Mouse (Mus musculus) right cerebral cortex, postnatal 25 days (tissue): Measurements from ENCODE around the gene Art2b.
"Not testable (repeated sequence)": the region's sequence is repeated elsewhere in the genome, so short reads cannot be mapped to it uniquely, and the experiment has no call there.

ENCODE experiments used
- DNase-seq: peaks from one replicate; pipeline ENCODE4 v3.0.0; 2022

The Art2b gene

GRCm38 (mm10) chr7:101585408-101585807 lies at the start of gene Art2b:
TSS of gene Art2b (minus strand) at chr7:101585600.
- no peak for DNase-seq

GRCm38 (mm10) chr7:101634513-101634912 lies 49.1 kb upstream of the Art2b start:
- DNase-seq, result no peak

- no peak for DNase-seq
Measured at GRCm38 (mm10) chr7:101633629-101634177, 48.3 kb upstream of the Art2b start.

- no peak for DNase-seq
Measured at GRCm38 (mm10) chr7:101628481-101628880, 43.1 kb upstream of the Art2b start.

- DNase-seq, result not testable (repeated sequence)
Measured at GRCm38 (mm10) chr7:101627166-101627565, 41.8 kb upstream of the Art2b start.

GRCm38 (mm10) chr7:101624283-101624682 lies 38.9 kb upstream of the Art2b start:
- no peak for DNase-seq

- not testable (repeated sequence) for DNase-seq
Measured at GRCm38 (mm10) chr7:101621861-101622260, 36.5 kb upstream of the Art2b start.

GRCm38 (mm10) chr7:101620373-101620772 lies 35.0 kb upstream of the Art2b start:
- peak; percentile 66 for DNase-seq

GRCm38 (mm10) chr7:101618273-101618672 lies 32.9 kb upstream of the Art2b start:
- no peak for DNase-seq

- DNase-seq, result peak; percentile 80
Measured at GRCm38 (mm10) chr7:101617438-101618165, 32.2 kb upstream of the Art2b start.

GRCm38 (mm10) chr7:101616136-101616835 lies 30.9 kb upstream of the Art2b start:
- no peak for DNase-seq

GRCm38 (mm10) chr7:101615406-101615805 lies 30.0 kb upstream of the Art2b start:
- no peak for DNase-seq

GRCm38 (mm10) chr7:101612786-101613527 lies 27.6 kb upstream of the Art2b start:
- DNase-seq, result not testable (repeated sequence)

GRCm38 (mm10) chr7:101607845-101608244 lies 22.4 kb upstream of the Art2b start:
- no peak for DNase-seq

- DNase-seq, result no peak
Measured at GRCm38 (mm10) chr7:101600406-101600805, 15.0 kb upstream of the Art2b start.

- DNase-seq, result no peak
Measured at GRCm38 (mm10) chr7:101598482-101598881, 13.1 kb upstream of the Art2b start.

GRCm38 (mm10) chr7:101594969-101595368 lies 9.6 kb upstream of the Art2b start:
- DNase-seq, result no peak

- DNase-seq, result not testable (repeated sequence)
Measured at GRCm38 (mm10) chr7:101584271-101584670, 1.1 kb downstream of the Art2b start.

GRCm38 (mm10) chr7:101582012-101582411 lies 3.4 kb downstream of the Art2b start:
- DNase-seq, result no peak

GRCm38 (mm10) chr7:101580863-101581262 lies 4.5 kb downstream of the Art2b start:
- DNase-seq, result not testable (repeated sequence)

- no peak for DNase-seq
Measured at GRCm38 (mm10) chr7:101574413-101574812, 11.0 kb downstream of the Art2b start.

GRCm38 (mm10) chr7:101573636-101574035 lies 11.8 kb downstream of the Art2b start:
- DNase-seq, result not testable (repeated sequence)

- no peak for DNase-seq
Measured at GRCm38 (mm10) chr7:101564086-101564485, 21.3 kb downstream of the Art2b start.
